Mouse (Mus musculus) lung, postnatal 36 days (tissue): ENCODE results near the gene Fhl1.

Experiments used
- DNase-seq: peaks from one replicate; pipeline ENCODE4 v3.0.0; 2022; ENCODE audit warnings: mixed read lengths

Fhl1 gene

GRCm38 (mm10) chrX:56753317-56754289 lies 22.0 kb downstream of the Fhl1 start:
- DNase-seq, result no peak

- peak; percentile 84 for DNase-seq
Measured at GRCm38 (mm10) chrX:56755646-56756045, 24.1 kb downstream of the Fhl1 start.

- DNase-seq, result peak; percentile 35
Measured at GRCm38 (mm10) chrX:56756352-56756751, 24.8 kb downstream of the Fhl1 start.

- no peak for DNase-seq
Measured at GRCm38 (mm10) chrX:56760257-56760760, 28.7 kb downstream of the Fhl1 start.

- DNase-seq, result peak; percentile 77
Measured at GRCm38 (mm10) chrX:56769838-56770237, 38.3 kb downstream of the Fhl1 start.

- no peak for DNase-seq
Measured at GRCm38 (mm10) chrX:56771751-56772150, 40.2 kb downstream of the Fhl1 start.

GRCm38 (mm10) chrX:56773329-56773728 lies 41.7 kb downstream of the Fhl1 start:
- DNase-seq, result no peak

- DNase-seq, result peak; percentile 83
Measured at GRCm38 (mm10) chrX:56786281-56787061, 54.9 kb downstream of the Fhl1 start.

- DNase-seq, result no peak
Measured at GRCm38 (mm10) chrX:56787486-56787885, 55.9 kb downstream of the Fhl1 start.

- no peak for DNase-seq
Measured at GRCm38 (mm10) chrX:56790591-56790990, 59.0 kb downstream of the Fhl1 start.

- peak; percentile 81 for DNase-seq
Measured at GRCm38 (mm10) chrX:56791268-56791667, 59.7 kb downstream of the Fhl1 start.

GRCm38 (mm10) chrX:56821765-56822603 lies 90.4 kb downstream of the Fhl1 start, which contains the start of gene Map7d3:
Gene Map7d3 (minus strand): TSS chrX:56822326.
- peak; percentile 11 for DNase-seq

GRCm38 (mm10) chrX:56827492-56827891 lies 95.9 kb downstream of the Fhl1 start:
- DNase-seq, result peak; percentile 11

GRCm38 (mm10) chrX:56835842-56836241 lies 104.3 kb downstream of the Fhl1 start:
- DNase-seq, result no peak

GRCm38 (mm10) chrX:56839369-56839768 lies 107.8 kb downstream of the Fhl1 start:
- peak; percentile 53 for DNase-seq

GRCm38 (mm10) chrX:56841255-56841654 lies 109.7 kb downstream of the Fhl1 start:
- DNase-seq, result no peak
